Mouse (Mus musculus) forebrain, embryonic 11.5 days (tissue): ENCODE data around the gene Iffo1. TPM values are rescaled to one million over a fixed set of nuclear protein-coding genes. Genes with fewer than 3 reads are reported as not detected.

Experiments
- ATAC-seq: fragments of 200-750 bp; cut with Nextera tagmentation; replicated peaks from 2 replicates; pipeline ENCODE4 v1.8.0; 2017; ENCODE audit warnings: moderate TSS enrichment; ENCODE audit not compliant: low FRiP score
- DNase-seq: peaks from one replicate; pipeline ENCODE4 v3.0.0-alpha.2; 2017; ENCODE audit warnings: low spot score
- H3K27ac ChIP-seq: fragments of 300-500 bp; sonication (generic); 2 replicates; pipeline ENCODE4 v1.5.1; 2014; ENCODE audit warnings: low read depth, low read length
- H3K27me3 ChIP-seq: fragments of 300-500 bp; sonication (generic); 2 replicates; pipeline ENCODE4 v1.6.1; 2014; ENCODE audit warnings: mild to moderate bottlenecking, low read length, mixed read lengths; ENCODE audit not compliant: control insufficient read depth, insufficient read depth
- H3K36me3 ChIP-seq: fragments of 300-500 bp; sonication (generic); 2 replicates; pipeline ENCODE4 v1.6.1; 2014; ENCODE audit warnings: mild to moderate bottlenecking, low read length, moderate library complexity, mixed read lengths; ENCODE audit not compliant: control insufficient read depth, insufficient read depth
- H3K4me1 ChIP-seq: fragments of 300-500 bp; sonication (generic); replicated peaks from 2 replicates; pipeline ENCODE4 v1.6.1; 2014; ENCODE audit warnings: low read length, mixed read lengths; ENCODE audit not compliant: control insufficient read depth, insufficient read depth
- H3K4me2 ChIP-seq: fragments of 300-500 bp; sonication (generic); 2 replicates; pipeline ENCODE4 v1.6.1; 2014; ENCODE audit warnings: low read depth, mild to moderate bottlenecking, low read length, moderate library complexity, mixed read lengths; ENCODE audit not compliant: severe bottlenecking
- H3K4me3 ChIP-seq: fragments of 300-500 bp; sonication (generic); 2 replicates; pipeline ENCODE4 v1.5.1; 2014; ENCODE audit warnings: low read depth, low read length
- H3K9ac ChIP-seq: fragments of 300-500 bp; sonication (generic); 2 replicates; pipeline ENCODE4 v1.6.1; 2014; ENCODE audit warnings: low read length
- H3K9me3 ChIP-seq: fragments of 300-500 bp; sonication (generic); 2 replicates; pipeline ENCODE4 v1.6.1; 2016; ENCODE audit warnings: low read length, mixed read lengths; ENCODE audit not compliant: control insufficient read depth
- WGBS: fragments of 180-500 bp; shearing (Covaris S2); extraction: QIAGEN DNeasy Blood & Tissue Kit; methylation state at CpG from one replicate; pipeline ENCODE4 v1.1.7; 2014; 5-methylcytosine and 5-hydroxymethylcytosine counted together
- polyA plus RNA-seq: library from polyadenylated mRNA; unstranded; fragments of >200 nt; fragmentation: Nextera tagmentation; extraction: Ambion mirVana; gene quantifications from 2 replicates; pipeline ENCODE4 v1.2.1, GENCODE M21; 2014

The Iffo1 gene
- polyA plus RNA-seq, 1 experiment from 2014 or later: 12.3 TPM

- H3K36me3 ChIP-seq: peaks cover 45% of the 10 kb centered on the region
- DNase-seq (no peak), ATAC-seq (no peak)
- H3K4me2 ChIP-seq: no peak overlapping the region
- no peaks in the 10 kb centered on the region for H3K27me3 ChIP-seq
- WGBS: 88% methylated on average over 9 of the region's 9 CpGs
- H3K27ac ChIP-seq: no peak overlapping the region
- no peaks in the 10 kb centered on the region for H3K9me3 ChIP-seq
- H3K4me3 ChIP-seq: no peak overlapping the region
- H3K4me1 ChIP-seq: peaks cover 26% of the 10 kb centered on the region
- no peak overlapping the region for H3K9ac ChIP-seq
Observed at GRCm38 (mm10) chr6:125101444-125101843, 43.6 kb upstream of the Iffo1 start.

- no peak for DNase-seq
- no peak overlapping the region for H3K4me2 ChIP-seq
- no peaks in the 10 kb centered on the region for H3K9me3 ChIP-seq
- H3K27me3 ChIP-seq: no peaks in the 10 kb centered on the region
- peaks cover 72% of the 10 kb centered on the region for H3K36me3 ChIP-seq
- H3K4me3 ChIP-seq: no peak overlapping the region
- peaks cover 10% of the 10 kb centered on the region; the same call in 1 of the 2 replicates for H3K4me1 ChIP-seq
- no peak overlapping the region for H3K27ac ChIP-seq
- no peak for ATAC-seq
- no peak overlapping the region for H3K9ac ChIP-seq
- WGBS: 94% methylated on average over 4 of the region's 4 CpGs
Observed at GRCm38 (mm10) chr6:125104223-125104622, 40.8 kb upstream of the Iffo1 start.

GRCm38 (mm10) chr6:125107705-125108104 lies 37.3 kb upstream of the Iffo1 start:
- WGBS: 97% methylated on average over 2 of the region's 2 CpGs
- no peaks in the 10 kb centered on the region for H3K9me3 ChIP-seq

GRCm38 (mm10) chr6:125109371-125109770 lies 35.7 kb upstream of the Iffo1 start:
- Histone ChIP-seq H3K27ac (no peak overlapping the region), H3K9ac (no peak overlapping the region), H3K4me1 (no peaks in the 10 kb centered on the region), H3K36me3 (peaks cover 76% of the 10 kb centered on the region), H3K9me3 (no peaks in the 10 kb centered on the region), H3K4me2 (no peak overlapping the region), H3K27me3 (no peaks in the 10 kb centered on the region), H3K4me3 (no peak overlapping the region)
- no peak for DNase-seq
- ATAC-seq: no peak
- WGBS: 87% methylated on average over 14 of the region's 14 CpGs

More at GRCm38 (mm10) chr6:125107705-125108104, 37.3 kb upstream of the Iffo1 start:
- Histone ChIP-seq H3K9ac (no peak overlapping the region), H3K36me3 (peaks cover 78% of the 10 kb centered on the region), H3K27ac (no peak overlapping the region), H3K4me2 (no peak overlapping the region), H3K27me3 (no peaks in the 10 kb centered on the region), H3K4me1 (no peaks in the 10 kb centered on the region), H3K4me3 (no peak overlapping the region)
- no peak for ATAC-seq
- DNase-seq: no peak

GRCm38 (mm10) chr6:125110927-125111326 lies 34.1 kb upstream of the Iffo1 start:
- Histone ChIP-seq H3K9me3 (no peaks in the 10 kb centered on the region), H3K9ac (no peak overlapping the region), H3K36me3 (peaks cover 70% of the 10 kb centered on the region), H3K27ac (no peak overlapping the region), H3K4me3 (no peak overlapping the region), H3K4me1 (no peaks in the 10 kb centered on the region), H3K4me2 (no peak overlapping the region), H3K27me3 (no peaks in the 10 kb centered on the region)
- ATAC-seq (no peak), DNase-seq (peak; percentile 70)
- 89% methylated on average over 7 of the region's 7 CpGs for WGBS

GRCm38 (mm10) chr6:125112553-125112952 lies 32.5 kb upstream of the Iffo1 start:
- Histone ChIP-seq H3K9ac (no peak overlapping the region), H3K4me2 (no peak overlapping the region), H3K36me3 (peaks cover 66% of the 10 kb centered on the region), H3K4me1 (no peaks in the 10 kb centered on the region), H3K27me3 (no peaks in the 10 kb centered on the region), H3K4me3 (no peak overlapping the region), H3K9me3 (no peaks in the 10 kb centered on the region), H3K27ac (no peak overlapping the region)
- no peak for ATAC-seq
- WGBS: 94% methylated on average over 11 of the region's 11 CpGs
- DNase-seq: no peak

GRCm38 (mm10) chr6:125119387-125119786 lies 25.7 kb upstream of the Iffo1 start:
- no peaks in the 10 kb centered on the region for H3K27me3 ChIP-seq
- no peaks in the 10 kb centered on the region for H3K4me1 ChIP-seq
- H3K9me3 ChIP-seq: no peaks in the 10 kb centered on the region
- peaks cover 43% of the 10 kb centered on the region for H3K36me3 ChIP-seq
- H3K4me2 ChIP-seq: no peak overlapping the region
- no peak overlapping the region for H3K27ac ChIP-seq
- no peak overlapping the region for H3K9ac ChIP-seq
- H3K4me3 ChIP-seq: no peak overlapping the region
- ATAC-seq (no peak), DNase-seq (no peak)
- WGBS: 96% methylated on average over 8 of the region's 8 CpGs

- Histone ChIP-seq H3K27ac (no peak overlapping the region), H3K9me3 (no peaks in the 10 kb centered on the region), H3K4me2 (no peak overlapping the region), H3K4me3 (no peak overlapping the region), H3K9ac (no peak overlapping the region), H3K4me1 (peaks cover 4% of the 10 kb centered on the region; the same call in 1 of the 2 replicates), H3K27me3 (no peaks in the 10 kb centered on the region), H3K36me3 (peaks cover 13% of the 10 kb centered on the region)
- DNase-seq (no peak), ATAC-seq (no peak)
- WGBS: 93% methylated on average over 12 of the region's 12 CpGs
Observed at GRCm38 (mm10) chr6:125128724-125129123, 16.3 kb upstream of the Iffo1 start.

GRCm38 (mm10) chr6:125129710-125130402 lies 15.2 kb upstream of the Iffo1 start:
- Histone ChIP-seq H3K4me1 (peaks cover 4% of the 10 kb centered on the region; the same call in 1 of the 2 replicates), H3K27me3 (no peaks in the 10 kb centered on the region), H3K9ac (no peak overlapping the region), H3K27ac (no peak overlapping the region), H3K36me3 (peaks cover 20% of the 10 kb centered on the region), H3K4me2 (no peak overlapping the region), H3K9me3 (no peaks in the 10 kb centered on the region), H3K4me3 (no peak overlapping the region)
- DNase-seq: no peak
- WGBS: 87% methylated on average over 20 of the region's 20 CpGs
- no peak for ATAC-seq
